Mouse (Mus musculus) kidney, embryonic 16.5 days (tissue): ENCODE measurements around the gene Gm9376. TPM values are rescaled to one million over a fixed set of nuclear protein-coding genes. Genes with fewer than 3 reads are reported as not detected.

ENCODE experiments used
- ATAC-seq: fragments of 200-750 bp; cut with Nextera tagmentation; 2 replicates; pipeline ENCODE4 v1.8.0; 2017; ENCODE audit warnings: moderate TSS enrichment; ENCODE audit not compliant: low FRiP score, low TSS enrichment
- H3K27ac ChIP-seq: fragments of 300-500 bp; sonication (generic); 2 replicates; pipeline ENCODE4 v1.5.1; 2014; ENCODE audit warnings: low read length
- H3K27me3 ChIP-seq: fragments of 300-500 bp; sonication (generic); 2 replicates; pipeline ENCODE4 v1.6.1; 2014; ENCODE audit warnings: low read length, control low read depth, mixed read lengths; ENCODE audit not compliant: insufficient read depth
- H3K36me3 ChIP-seq: fragments of 300-500 bp; sonication (generic); 2 replicates; pipeline ENCODE4 v1.6.1; 2014; ENCODE audit warnings: low read length, control low read depth, mixed read lengths; ENCODE audit not compliant: insufficient read depth
- H3K4me1 ChIP-seq: fragments of 300-500 bp; sonication (generic); 2 replicates; pipeline ENCODE4 v1.6.1; 2014; ENCODE audit warnings: low read length, control low read depth, mixed read lengths; ENCODE audit not compliant: insufficient read depth
- H3K4me2 ChIP-seq: fragments of 300-500 bp; sonication (generic); replicated peaks from 2 replicates; pipeline ENCODE4 v1.6.1; 2014; ENCODE audit warnings: low read depth, low read length
- H3K4me3 ChIP-seq: fragments of 300-500 bp; sonication (generic); 2 replicates; pipeline ENCODE4 v1.5.1; 2014; ENCODE audit warnings: mild to moderate bottlenecking, low read length
- H3K9ac ChIP-seq: fragments of 300-500 bp; sonication (generic); replicated peaks from 2 replicates; pipeline ENCODE4 v1.6.1; 2014; ENCODE audit warnings: low read length
- H3K9me3 ChIP-seq: fragments of 300-500 bp; sonication (generic); 2 replicates; pipeline ENCODE4 v1.6.1; 2016; ENCODE audit warnings: low read length, control low read depth
- WGBS: fragments of 180-500 bp; shearing (Covaris S2); extraction: QIAGEN DNeasy Blood & Tissue Kit; methylation state at CpG from one replicate; pipeline ENCODE4 v1.1.7; 2014; 5-methylcytosine and 5-hydroxymethylcytosine counted together
- polyA plus RNA-seq: library from polyadenylated mRNA; unstranded; fragments of >200 nt; fragmentation: Nextera tagmentation; extraction: Ambion mirVana; gene quantifications from 2 replicates; pipeline ENCODE4 v1.2.1, GENCODE M21; 2015

Gene Gm9376
- polyA plus RNA-seq, 1 experiment from 2014 or later, result not detected

DNA sequence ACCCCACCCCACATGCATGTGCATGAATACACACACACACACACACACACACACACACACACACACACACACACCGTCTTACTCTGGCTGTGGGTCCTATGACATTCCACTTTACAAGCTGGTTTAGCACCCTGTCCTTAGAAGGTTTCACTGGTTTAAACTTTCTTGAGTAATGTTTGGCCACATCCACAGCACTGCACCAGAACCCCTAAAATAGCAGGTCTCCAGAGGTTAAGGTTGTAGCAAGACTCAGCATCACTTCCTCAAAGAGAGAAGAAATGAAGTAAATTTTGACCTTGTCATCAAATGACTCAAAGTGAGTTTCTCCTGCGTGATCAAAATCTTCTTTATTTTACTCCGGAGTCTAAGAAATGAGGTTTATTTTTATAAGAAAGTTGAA lies 15.5 kb downstream of the Gm9376 start:
- Histone ChIP-seq H3K4me2 (no peak overlapping the region), H3K4me1 (no peaks in the 10 kb centered on the region), H3K4me3 (no peak overlapping the region), H3K27ac (no peak overlapping the region), H3K36me3 (no peaks in the 10 kb centered on the region), H3K27me3 (no peaks in the 10 kb centered on the region), H3K9ac (no peak overlapping the region), H3K9me3 (peaks cover 12% of the 10 kb centered on the region)
- WGBS, result 90% methylated on average over 3 of the region's 3 CpGs
- ATAC-seq, result no peak

DNA sequence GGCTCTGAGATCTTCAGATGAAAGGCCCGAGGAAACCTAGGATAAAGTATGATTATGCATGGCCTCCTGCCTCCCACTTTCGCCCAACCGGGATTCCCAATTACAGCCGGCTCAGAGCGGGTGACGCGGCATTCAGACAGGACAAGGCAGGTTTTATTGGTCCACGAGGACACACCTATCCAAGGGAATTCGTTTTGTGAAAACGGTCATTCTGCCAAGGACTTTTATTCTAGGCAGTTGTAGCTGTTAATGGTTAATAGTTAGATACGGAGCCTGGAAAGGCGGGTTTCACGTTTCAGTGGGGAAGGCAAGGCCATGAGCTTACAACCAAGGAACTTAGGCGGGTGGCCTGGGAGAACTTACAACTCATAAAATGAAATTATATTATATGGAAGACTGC lies 16.2 kb downstream of the Gm9376 start:
- no peak overlapping the region for H3K4me3 ChIP-seq
- peaks cover 12% of the 10 kb centered on the region for H3K9me3 ChIP-seq
- 43% methylated on average over 14 of the region's 14 CpGs for WGBS
- peak; percentile 85 for ATAC-seq
- H3K27ac ChIP-seq, result no peak overlapping the region
- H3K27me3 ChIP-seq, result no peaks in the 10 kb centered on the region
- H3K4me1 ChIP-seq, result no peaks in the 10 kb centered on the region
- no peaks in the 10 kb centered on the region for H3K36me3 ChIP-seq
- H3K4me2 ChIP-seq, result 0 out of 2 replicates have a peak overlapping the region, but pooled peaks have one; percentile 12
- H3K9ac ChIP-seq, result no peak overlapping the region

DNA sequence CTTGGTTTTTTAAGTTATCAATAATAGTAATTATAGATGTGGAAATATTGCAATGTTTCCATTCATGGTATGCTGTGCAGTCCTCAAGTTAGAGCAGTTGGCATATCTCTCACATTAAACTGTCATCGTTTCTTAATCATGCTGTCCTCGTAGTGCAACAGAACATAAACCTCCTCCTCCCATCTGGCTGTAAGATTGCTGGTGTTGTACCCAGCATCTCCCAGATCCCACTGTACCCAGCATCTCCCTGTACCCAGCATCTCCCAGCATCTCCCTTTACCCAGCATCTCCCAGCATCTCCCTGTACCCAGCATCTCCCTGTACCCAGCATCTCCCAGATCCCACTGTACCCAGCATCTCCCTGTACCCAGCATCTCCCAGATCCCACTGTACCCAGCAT lies 19.3 kb downstream of the Gm9376 start:
- no peak overlapping the region for H3K4me3 ChIP-seq
- no peaks in the 10 kb centered on the region for H3K27me3 ChIP-seq
- no peaks in the 10 kb centered on the region for H3K36me3 ChIP-seq
- no peaks in the 10 kb centered on the region for H3K4me1 ChIP-seq
- no peak overlapping the region for H3K9ac ChIP-seq
- H3K27ac ChIP-seq, result no peak overlapping the region
- no peaks in the 10 kb centered on the region for H3K9me3 ChIP-seq
- H3K4me2 ChIP-seq, result no peak overlapping the region
- ATAC-seq, result no peak
- 52% methylated on average over 2 of the region's 2 CpGs for WGBS

DNA sequence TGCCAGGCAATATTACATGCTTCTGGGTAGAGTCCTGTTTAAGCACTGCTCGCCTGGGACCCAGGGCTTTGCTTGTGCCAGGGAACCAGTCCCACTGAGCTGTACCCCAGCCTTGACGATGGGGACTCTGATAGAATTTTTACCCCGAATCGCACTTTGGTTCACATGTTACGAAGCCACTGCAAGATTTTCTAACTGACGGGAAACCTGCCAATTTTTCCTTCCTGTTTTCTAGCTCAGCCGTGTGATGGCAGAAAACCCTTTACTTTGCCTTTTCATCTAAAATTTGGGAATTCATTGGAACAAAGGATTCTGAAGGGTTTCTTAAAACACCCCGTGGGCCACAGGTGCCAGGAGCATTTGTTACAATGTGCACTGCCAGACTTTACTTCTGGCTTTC lies 22.4 kb downstream of the Gm9376 start:
- Histone ChIP-seq H3K9me3 (no peaks in the 10 kb centered on the region), H3K4me2 (no peak overlapping the region), H3K27me3 (no peaks in the 10 kb centered on the region), H3K4me3 (no peak overlapping the region), H3K36me3 (no peaks in the 10 kb centered on the region), H3K4me1 (no peaks in the 10 kb centered on the region), H3K9ac (no peak overlapping the region), H3K27ac (no peak overlapping the region)
- WGBS, result 80% methylated on average over 8 of the region's 8 CpGs
- ATAC-seq, result no peak

DNA sequence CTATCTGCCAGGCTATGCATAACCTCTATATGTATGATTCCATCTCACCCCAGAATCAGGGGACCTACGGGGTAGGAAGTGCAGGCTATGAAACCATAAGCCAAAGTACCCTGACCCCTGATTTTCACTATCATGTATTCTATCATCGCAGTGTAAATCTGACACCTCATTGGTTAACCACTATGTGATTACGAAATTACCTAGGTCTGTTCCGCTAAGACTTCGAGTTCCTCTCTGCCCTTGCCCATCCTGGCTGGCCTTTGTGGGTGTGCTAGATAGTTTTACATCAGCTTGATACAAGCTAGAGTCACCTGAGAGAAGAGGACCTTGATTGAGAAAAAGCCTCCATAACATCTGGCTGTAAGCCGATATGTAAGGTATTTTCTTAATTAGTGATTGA lies 23.2 kb downstream of the Gm9376 start:
- Histone ChIP-seq H3K27me3 (no peaks in the 10 kb centered on the region), H3K4me3 (no peak overlapping the region), H3K9ac (no peak overlapping the region), H3K36me3 (no peaks in the 10 kb centered on the region), H3K4me2 (no peak overlapping the region), H3K27ac (no peak overlapping the region), H3K4me1 (no peaks in the 10 kb centered on the region), H3K9me3 (no peaks in the 10 kb centered on the region)
- WGBS, result 88% methylated on average over 6 of the region's 6 CpGs
- ATAC-seq, result no peak

DNA sequence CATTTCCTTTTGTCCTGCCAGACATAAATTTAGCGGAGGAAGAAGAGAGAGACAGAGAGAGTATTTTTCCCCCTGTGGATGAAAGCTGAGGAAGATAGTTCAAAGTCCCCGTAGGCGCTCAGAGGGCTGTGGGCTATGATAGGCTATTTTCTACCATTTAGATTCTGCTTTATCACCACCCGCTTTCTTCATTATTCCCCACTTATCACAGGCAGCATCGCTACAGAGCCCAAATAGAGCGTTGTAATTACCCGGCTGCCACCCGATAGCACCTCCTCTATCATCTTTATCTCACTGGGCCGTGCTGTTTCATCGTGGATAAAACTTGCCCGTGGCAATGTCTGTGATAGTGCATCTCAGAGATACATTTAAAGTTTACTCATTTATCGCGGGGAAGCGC lies 35.8 kb downstream of the Gm9376 start:
- no peak for ATAC-seq
- 74% methylated on average over 14 of the region's 14 CpGs for WGBS
- Histone ChIP-seq H3K27ac (no peak overlapping the region), H3K9ac (no peak overlapping the region), H3K9me3 (no peaks in the 10 kb centered on the region), H3K4me2 (no peak overlapping the region), H3K4me1 (no peaks in the 10 kb centered on the region), H3K4me3 (no peak overlapping the region), H3K36me3 (no peaks in the 10 kb centered on the region), H3K27me3 (no peaks in the 10 kb centered on the region)

DNA sequence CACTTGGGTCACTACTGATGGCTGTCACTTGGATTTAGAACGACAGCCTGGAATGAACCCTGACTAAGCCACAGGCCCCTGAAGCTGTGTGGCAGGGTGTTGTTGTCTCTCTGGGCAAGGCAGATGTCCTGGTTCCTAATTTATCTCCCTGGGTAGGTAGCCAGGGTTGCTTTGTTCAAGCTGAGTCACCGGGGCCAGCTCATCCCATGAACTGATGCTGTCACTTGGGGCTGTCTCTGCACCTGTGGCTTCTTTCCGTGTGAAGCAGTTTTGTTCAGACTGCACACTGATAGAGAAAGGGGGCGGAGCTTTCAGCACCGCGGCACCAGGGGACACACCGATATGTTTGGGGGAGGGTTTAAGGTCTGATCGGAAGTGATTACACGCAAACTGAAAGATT lies 37.8 kb downstream of the Gm9376 start:
- Histone ChIP-seq H3K4me3 (no peak overlapping the region), H3K36me3 (no peaks in the 10 kb centered on the region), H3K27ac (no peak overlapping the region), H3K9ac (no peak overlapping the region), H3K27me3 (no peaks in the 10 kb centered on the region), H3K9me3 (no peaks in the 10 kb centered on the region), H3K4me2 (no peak overlapping the region), H3K4me1 (no peaks in the 10 kb centered on the region)
- ATAC-seq, result no peak
- WGBS, result 81% methylated on average over 9 of the region's 9 CpGs

DNA sequence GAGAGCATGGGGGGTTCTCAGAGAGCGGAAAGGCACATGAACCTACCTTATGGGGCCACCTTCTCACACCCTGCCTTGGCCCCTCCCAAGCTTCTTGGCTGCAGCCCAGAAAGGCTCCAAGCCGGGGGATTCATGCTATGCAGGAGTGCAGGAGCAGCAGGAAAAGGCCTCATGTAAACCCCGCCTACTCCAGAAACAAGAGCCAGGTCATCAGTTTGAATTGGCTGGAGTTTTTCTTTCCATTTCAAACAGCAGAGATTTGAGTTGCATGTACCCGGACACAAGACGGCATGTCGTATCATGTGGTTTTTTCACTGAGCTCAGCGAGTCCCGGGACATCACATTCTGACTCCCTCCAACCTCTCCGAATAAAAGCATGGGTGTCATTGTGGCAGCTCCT lies 39.2 kb downstream of the Gm9376 start:
- no peaks in the 10 kb centered on the region for H3K27me3 ChIP-seq
- 58% methylated on average over 9 of the region's 9 CpGs for WGBS
- no peaks in the 10 kb centered on the region for H3K4me1 ChIP-seq
- no peak overlapping the region for H3K27ac ChIP-seq
- H3K36me3 ChIP-seq, result no peaks in the 10 kb centered on the region
- peak; percentile 31; the same call in 1 of the 2 replicates for ATAC-seq
- no peaks in the 10 kb centered on the region for H3K9me3 ChIP-seq
- H3K9ac ChIP-seq, result no peak overlapping the region
- H3K4me3 ChIP-seq, result no peak overlapping the region
- H3K4me2 ChIP-seq, result no peak overlapping the region

DNA sequence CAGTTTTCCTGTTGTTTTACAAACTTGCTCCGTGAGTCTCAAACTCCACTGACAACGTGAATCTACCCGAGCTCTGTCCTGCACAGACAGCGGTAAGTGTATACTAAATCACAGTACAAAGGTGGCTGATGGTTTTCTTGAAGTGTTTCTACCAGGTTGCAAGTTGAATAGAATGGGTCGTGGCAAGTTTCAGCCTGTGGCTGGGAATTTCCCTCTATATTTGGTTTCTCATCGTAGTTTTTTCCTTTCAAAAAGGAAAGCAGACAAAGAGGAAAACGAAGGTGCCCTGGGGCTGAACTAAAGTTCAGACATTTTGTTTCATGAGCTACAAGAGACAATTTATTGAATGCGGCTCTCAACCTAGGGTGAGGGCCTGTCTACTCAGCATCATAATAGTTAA lies 40.3 kb downstream of the Gm9376 start:
- H3K4me3 ChIP-seq, result no peak overlapping the region
- no peaks in the 10 kb centered on the region for H3K9me3 ChIP-seq
- 77% methylated on average over 8 of the region's 8 CpGs for WGBS
- no peaks in the 10 kb centered on the region for H3K36me3 ChIP-seq
- no peak for ATAC-seq
- H3K9ac ChIP-seq, result no peak overlapping the region
- no peaks in the 10 kb centered on the region for H3K27me3 ChIP-seq
- H3K4me1 ChIP-seq, result no peaks in the 10 kb centered on the region
- H3K27ac ChIP-seq, result no peak overlapping the region
- H3K4me2 ChIP-seq, result no peak overlapping the region

DNA sequence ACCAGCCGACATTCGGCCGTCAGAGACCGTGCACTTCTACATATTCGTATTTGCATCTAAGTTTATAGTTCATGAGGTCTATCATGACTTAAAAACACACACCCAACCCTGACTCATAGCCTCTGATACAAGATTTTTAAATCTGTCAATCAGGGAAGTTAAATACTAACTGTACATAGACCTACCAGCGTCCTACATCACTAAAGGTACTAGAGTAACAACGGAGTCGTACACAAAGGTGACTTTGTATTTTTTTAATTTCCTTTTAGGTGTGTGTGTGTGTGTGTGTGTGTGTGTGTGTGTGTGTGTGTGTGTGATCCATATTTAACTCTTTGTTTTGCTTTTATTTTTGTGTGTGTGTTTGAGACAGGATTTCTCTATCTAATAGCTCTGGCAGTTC lies 44.9 kb downstream of the Gm9376 start:
- 91% methylated on average over 8 of the region's 8 CpGs for WGBS
- no peak for ATAC-seq
- Histone ChIP-seq H3K4me1 (no peaks in the 10 kb centered on the region), H3K4me3 (no peak overlapping the region), H3K9me3 (no peaks in the 10 kb centered on the region), H3K27me3 (no peaks in the 10 kb centered on the region), H3K9ac (no peak overlapping the region), H3K4me2 (no peak overlapping the region), H3K27ac (no peak overlapping the region), H3K36me3 (no peaks in the 10 kb centered on the region)

DNA sequence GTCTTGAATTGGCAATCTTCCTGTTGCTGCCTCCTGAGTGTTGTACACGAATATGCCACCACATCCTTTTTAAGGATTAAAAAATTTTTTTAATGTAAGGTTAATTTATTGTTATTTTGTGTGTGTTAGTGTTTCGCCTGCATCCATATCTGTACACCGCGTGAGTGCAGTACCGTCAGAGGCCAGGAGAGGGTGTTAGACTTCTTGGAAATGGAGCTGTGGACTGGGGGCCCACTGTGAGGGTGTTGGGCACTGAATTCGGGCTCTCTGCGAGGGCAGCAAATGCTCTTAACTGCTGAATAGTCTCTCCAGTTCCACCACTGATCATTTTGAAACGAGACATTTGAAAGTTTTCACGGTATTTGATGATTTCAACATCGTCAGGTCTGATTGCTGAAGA lies 45.9 kb downstream of the Gm9376 start:
- ATAC-seq, result no peak
- 90% methylated on average over 10 of the region's 10 CpGs for WGBS
- H3K27me3 ChIP-seq, result no peaks in the 10 kb centered on the region
- H3K4me2 ChIP-seq, result no peak overlapping the region
- no peaks in the 10 kb centered on the region for H3K4me1 ChIP-seq
- H3K36me3 ChIP-seq, result no peaks in the 10 kb centered on the region
- H3K9ac ChIP-seq, result no peak overlapping the region
- H3K27ac ChIP-seq, result no peak overlapping the region
- H3K9me3 ChIP-seq, result no peaks in the 10 kb centered on the region
- H3K4me3 ChIP-seq, result no peak overlapping the region
